Mouse (Mus musculus) ES-Bruce4 (cell line): Measurements from ENCODE around the gene Gab2.

ENCODE experiments used
- CTCF ChIP-seq: IDR thresholded peaks from one replicate; pipeline ENCODE4 v1.8.1; 2011; ENCODE audit warnings: low read depth, low read length
- POLR2A ChIP-seq: IDR thresholded peaks from one replicate; pipeline ENCODE4 v1.8.1; 2011; ENCODE audit warnings: low read length; ENCODE audit not compliant: insufficient read depth

DNA sequence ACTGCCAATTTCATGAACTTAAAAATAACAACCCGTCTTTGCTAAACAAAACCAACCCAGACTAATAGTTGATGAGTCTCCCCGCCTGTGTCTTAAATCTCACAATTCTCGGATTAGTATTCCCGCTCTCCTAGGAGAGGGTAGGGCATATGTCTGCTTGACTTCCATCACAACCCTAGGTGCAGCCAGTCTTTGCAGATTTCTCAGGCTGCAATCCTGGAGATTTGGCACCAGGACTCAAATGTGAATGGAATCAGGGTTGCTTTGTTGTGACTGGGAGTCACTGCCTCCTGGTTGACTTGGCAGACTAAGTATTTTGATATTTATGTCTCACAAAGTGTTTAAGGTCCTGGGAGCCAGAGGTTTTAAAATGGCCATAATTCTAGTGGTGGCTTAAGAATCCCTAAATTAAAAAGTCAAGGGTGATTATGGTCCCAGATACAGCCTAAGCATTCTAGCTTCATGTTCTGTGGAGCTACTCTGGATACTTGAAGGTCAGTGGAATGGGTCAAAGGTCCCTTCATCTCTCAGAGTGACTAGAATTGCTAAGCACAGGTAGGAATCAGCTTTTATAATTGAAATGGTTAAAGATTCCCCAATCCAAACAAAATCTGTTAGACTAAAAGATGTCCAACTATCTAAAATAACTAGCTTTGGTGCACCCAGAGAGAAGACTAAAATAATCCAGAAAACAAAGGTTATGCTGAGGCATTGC lies 1.6 kb upstream of the Gab2 start:
- TF ChIP-seq CTCF = no peak
- TF ChIP-seq POLR2A = no peak
